Mouse (Mus musculus): ENCODE results near the gene Rangrf. TPM values are rescaled to one million over a fixed set of nuclear protein-coding genes. Genes with fewer than 3 reads are reported as not detected.
A peak's percentile ranks its signal among the peaks of the same experiment; 100 is the strongest.

The Rangrf gene
- polyA plus RNA-seq, 1 experiment, result 15.4 TPM

GRCm38 (mm10) chr11:68982639-68983369 is 7.8 kb upstream of the Rangrf start:
- no peaks in the 10 kb centered on the region for H3K4me1 ChIP-seq (ENCODE audit: control insufficient read depth, insufficient read depth, low read length)
- H3K4me3 ChIP-seq (replicated peaks; ENCODE audit: extremely low read depth, low read depth, low read length), result no peak overlapping the region
- peak; percentile 84 for DNase-seq
- 28% methylated on average over 4 of the region's 4 CpGs for WGBS
- TF ChIP-seq POLR2A (IDR thresholded peaks at IDR 0.05; ENCODE audit: borderline replicate concordance, extremely low read depth, low read depth, low read length), result no peak
- peak; percentile 86 for TF ChIP-seq CTCF (IDR thresholded peaks at IDR 0.05; ENCODE audit: insufficient read depth, low read length)

GRCm38 (mm10) chr11:68980919-68981318 is 5.9 kb upstream of the Rangrf start:
- Histone ChIP-seq H3K4me1 (ENCODE audit: control insufficient read depth, insufficient read depth, low read length) (no peaks in the 10 kb centered on the region), H3K4me3 (replicated peaks; ENCODE audit: extremely low read depth, low read depth, low read length) (no peak overlapping the region)
- no peak for DNase-seq
- TF ChIP-seq POLR2A (IDR thresholded peaks at IDR 0.05; ENCODE audit: borderline replicate concordance, extremely low read depth, low read depth, low read length) (no peak), CTCF (IDR thresholded peaks at IDR 0.05; ENCODE audit: insufficient read depth, low read length) (no peak)
- 63% methylated on average over 3 of the region's 3 CpGs for WGBS

GRCm38 (mm10) chr11:68979320-68979733 is 4.3 kb upstream of the Rangrf start:
- 30% methylated on average over 5 of the region's 5 CpGs for WGBS
- Histone ChIP-seq H3K4me3 (replicated peaks; ENCODE audit: extremely low read depth, low read depth, low read length) (no peak overlapping the region), H3K4me1 (ENCODE audit: control insufficient read depth, insufficient read depth, low read length) (no peaks in the 10 kb centered on the region)
- TF ChIP-seq CTCF (IDR thresholded peaks at IDR 0.05; ENCODE audit: insufficient read depth, low read length) (no peak), POLR2A (IDR thresholded peaks at IDR 0.05; ENCODE audit: borderline replicate concordance, extremely low read depth, low read depth, low read length) (no peak)
- no peak for DNase-seq

GRCm38 (mm10) chr11:68975601-68976000 is 616 bp upstream of the Rangrf start:
- TF ChIP-seq POLR2A (IDR thresholded peaks at IDR 0.05; ENCODE audit: borderline replicate concordance, extremely low read depth, low read depth, low read length) (no peak), CTCF (IDR thresholded peaks at IDR 0.05; ENCODE audit: insufficient read depth, low read length) (no peak)
- 81% methylated on average over 1 of the region's 1 CpGs for WGBS
- no peak for DNase-seq
- Histone ChIP-seq H3K4me3 (replicated peaks; ENCODE audit: extremely low read depth, low read depth, low read length) (no peak overlapping the region), H3K4me1 (ENCODE audit: control insufficient read depth, insufficient read depth, low read length) (peaks cover 8% of the 10 kb centered on the region; the same call in 1 of the 2 replicates)

GRCm38 (mm10) chr11:68974059-68974450 is 930 bp downstream of the Rangrf start:
- H3K4me3 ChIP-seq (replicated peaks; ENCODE audit: extremely low read depth, low read depth, low read length), result peak overlapping the region; percentile 52
- peaks cover 14% of the 10 kb centered on the region for H3K4me1 ChIP-seq (ENCODE audit: control insufficient read depth, insufficient read depth, low read length)
- TF ChIP-seq POLR2A (IDR thresholded peaks at IDR 0.05; ENCODE audit: borderline replicate concordance, extremely low read depth, low read depth, low read length) (no peak), CTCF (IDR thresholded peaks at IDR 0.05; ENCODE audit: insufficient read depth, low read length) (no peak)
- 31% methylated on average over 6 of the region's 6 CpGs for WGBS
- DNase-seq, result no peak

GRCm38 (mm10) chr11:68973250-68974058 is 1.5 kb downstream of the Rangrf start:
- peak; percentile 89 for DNase-seq
- peak overlapping the region; percentile 56 for H3K4me3 ChIP-seq (replicated peaks; ENCODE audit: extremely low read depth, low read depth, low read length)
- peaks cover 17% of the 10 kb centered on the region for H3K4me1 ChIP-seq (ENCODE audit: control insufficient read depth, insufficient read depth, low read length)
- WGBS, result under 1% methylated on average over 38 of the region's 38 CpGs

- no peak overlapping the region for H3K4me3 ChIP-seq (replicated peaks; ENCODE audit: extremely low read depth, low read depth, low read length)
- WGBS, result 30% methylated on average over 4 of the region's 4 CpGs
- DNase-seq, result no peak
- peaks cover 17% of the 10 kb centered on the region for H3K4me1 ChIP-seq (ENCODE audit: control insufficient read depth, insufficient read depth, low read length)
- TF ChIP-seq POLR2A (IDR thresholded peaks at IDR 0.05; ENCODE audit: borderline replicate concordance, extremely low read depth, low read depth, low read length) (no peak), CTCF (IDR thresholded peaks at IDR 0.05; ENCODE audit: insufficient read depth, low read length) (no peak)
Observed at GRCm38 (mm10) chr11:68970232-68970631, 4.8 kb downstream of the Rangrf start.

GRCm38 (mm10) chr11:68968752-68969151 is 6.2 kb downstream of the Rangrf start:
- TF ChIP-seq POLR2A (IDR thresholded peaks at IDR 0.05; ENCODE audit: borderline replicate concordance, extremely low read depth, low read depth, low read length) (no peak), CTCF (IDR thresholded peaks at IDR 0.05; ENCODE audit: insufficient read depth, low read length) (no peak)
- WGBS, result 90% methylated on average over 11 of the region's 11 CpGs
- peaks cover 17% of the 10 kb centered on the region for H3K4me1 ChIP-seq (ENCODE audit: control insufficient read depth, insufficient read depth, low read length)
- no peak for DNase-seq
- H3K4me3 ChIP-seq (replicated peaks; ENCODE audit: extremely low read depth, low read depth, low read length), result no peak overlapping the region

GRCm38 (mm10) chr11:68967337-68968282 is 7.4 kb downstream of the Rangrf start, which contains the start of gene Slc25a35:
TSS of gene Slc25a35 (plus strand) at chr11:68968131.
- peaks cover 14% of the 10 kb centered on the region for H3K4me1 ChIP-seq (ENCODE audit: control insufficient read depth, insufficient read depth, low read length)
- H3K4me3 ChIP-seq (replicated peaks; ENCODE audit: extremely low read depth, low read depth, low read length), result peak within 1 kb of the TSS; percentile 66
- under 1% methylated on average over 50 of the region's 50 CpGs for WGBS
- DNase-seq, result peak; percentile 94
- TF ChIP-seq POLR2A (IDR thresholded peaks at IDR 0.05; ENCODE audit: borderline replicate concordance, extremely low read depth, low read depth, low read length), result peak; percentile 43; the same call in 1 of the 2 replicates
- TF ChIP-seq CTCF (IDR thresholded peaks at IDR 0.05; ENCODE audit: insufficient read depth, low read length), result no peak
